Mouse (Mus musculus) CH12.LX (cell line): ENCODE measurements around the gene Serpina12. TPM values are rescaled to one million over a fixed set of nuclear protein-coding genes. Genes with fewer than 3 reads are reported as not detected.

ENCODE experiments used
- DNase-seq: peaks from one replicate; pipeline ENCODE4 v3.0.0-alpha.2; 2013; ENCODE audit errors: extremely low read depth
- H3K27ac ChIP-seq: 2 replicates; pipeline ENCODE4 v1.5.1; 2012; ENCODE audit warnings: low read depth, mild to moderate bottlenecking, control low read depth, moderate library complexity; ENCODE audit not compliant: insufficient read depth
- H3K27me3 ChIP-seq: replicated peaks from 2 replicates; pipeline ENCODE3; 2012; ENCODE audit warnings: inconsistent platforms
- H3K36me3 ChIP-seq, 2 experiments: replicated peaks in 1 of 2; 2 replicates each; pipeline versions ENCODE3 to v1.6.1; 2012; ENCODE audit warnings: inconsistent platforms in 1 of 2, low read length in 1 of 2, mild to moderate bottlenecking in 1 of 2, mixed read lengths in 1 of 2, moderate library complexity in 1 of 2; ENCODE audit not compliant: control insufficient read depth in 1 of 2, insufficient read depth in 1 of 2
- H3K4me1 ChIP-seq, 2 experiments: 2 replicates each; pipeline ENCODE4 v1.6.1; 2012; ENCODE audit warnings: inconsistent platforms in 1 of 2, moderate library complexity in 1 of 2; ENCODE audit not compliant: insufficient read depth in 2 of 2, control insufficient read depth in 1 of 2
- H3K4me2 ChIP-seq: 2 replicates; pipeline ENCODE4 v1.6.1; 2012; ENCODE audit warnings: low read depth, mild to moderate bottlenecking, control low read depth; ENCODE audit not compliant: poor library complexity, insufficient read depth, severe bottlenecking
- H3K4me3 ChIP-seq, 3 experiments: fragments of 150-350 bp in 1 of 3; sonication (generic) in 1 of 3; replicated peaks in 1 of 3; 2 replicates each; pipeline versions ENCODE3 to v1.5.1; 2011 to 2012; ENCODE audit warnings: low read depth in 2 of 3, low read length in 2 of 3, mild to moderate bottlenecking in 2 of 3, moderate library complexity in 2 of 3, control low read depth in 1 of 3, improper control_type of control experiment in 1 of 3, inconsistent platforms in 1 of 3, mixed read lengths in 1 of 3; ENCODE audit not compliant: poor library complexity in 1 of 3
- H3K79me2 ChIP-seq: replicated peaks from 2 replicates; pipeline ENCODE4 v1.6.1; 2012; ENCODE audit warnings: mild to moderate bottlenecking, moderate library complexity; ENCODE audit not compliant: control insufficient read depth, poor library complexity, insufficient read depth, severe bottlenecking; ENCODE audit errors: extremely low read depth
- H3K9ac ChIP-seq: 2 replicates; pipeline ENCODE4 v1.6.1; 2012; ENCODE audit warnings: low read depth, mild to moderate bottlenecking, control low read depth, moderate library complexity; ENCODE audit not compliant: insufficient read depth
- H3K9me3 ChIP-seq: replicated peaks from 2 replicates; pipeline ENCODE3; 2012; ENCODE audit warnings: low read length, inconsistent platforms, mixed read lengths
- BHLHE40 ChIP-seq: IDR thresholded peaks from 2 replicates; pipeline ENCODE4 v1.6.1; 2011; ENCODE audit warnings: mild to moderate bottlenecking, low read depth, low read length, improper control_type of control experiment
- CTCF ChIP-seq, 2 experiments: IDR thresholded peaks in 1 of 2; conservative IDR thresholded peaks in 1 of 2; 2 replicates each; pipeline ENCODE4 v1.5.1; 2011 to 2012; ENCODE audit warnings: low read depth in 2 of 2, low read length in 2 of 2, improper control_type of control experiment in 1 of 2, inconsistent platforms in 1 of 2, mild to moderate bottlenecking in 1 of 2, moderate library complexity in 1 of 2
- EP300 ChIP-seq: IDR thresholded peaks from 2 replicates; pipeline ENCODE4 v1.6.1; 2011; ENCODE audit warnings: low read length, improper control_type of control experiment
- IRF4 ChIP-seq: IDR thresholded peaks from 2 replicates; pipeline ENCODE4 v1.6.1; 2014; ENCODE audit warnings: low read depth, mild to moderate bottlenecking, inconsistent platforms, low read length, improper control_type of control experiment
- KAT2A ChIP-seq: IDR thresholded peaks from 2 replicates; pipeline ENCODE4 v1.6.1; 2012; ENCODE audit warnings: low read length, improper control_type of control experiment, inconsistent platforms; ENCODE audit not compliant: insufficient replicate concordance
- MXI1 ChIP-seq: IDR thresholded peaks from 2 replicates; pipeline ENCODE4 v1.6.1; 2011; ENCODE audit warnings: mild to moderate bottlenecking, low read depth, low read length, improper control_type of control experiment
- MYC ChIP-seq: IDR thresholded peaks from 2 replicates; pipeline ENCODE4 v1.6.1; 2011; ENCODE audit warnings: low read depth, mild to moderate bottlenecking, improper control_type of control experiment, low read length
- NRF1 ChIP-seq: IDR thresholded peaks from 2 replicates; pipeline ENCODE4 v1.6.1; 2014; ENCODE audit warnings: low read depth, mild to moderate bottlenecking, inconsistent platforms, low read length, improper control_type of control experiment, moderate library complexity
- POLR2A ChIP-seq: IDR thresholded peaks from 2 replicates; pipeline ENCODE4 v1.6.1; 2011; ENCODE audit warnings: low read depth, mild to moderate bottlenecking, improper control_type of control experiment, low read length
- POLR2AphosphoS2 ChIP-seq: IDR thresholded peaks from 2 replicates; pipeline ENCODE4 v1.6.1; 2011; ENCODE audit warnings: low read depth, low read length, improper control_type of control experiment
- RAD21 ChIP-seq: IDR thresholded peaks from 2 replicates; pipeline ENCODE4 v1.6.1; 2011; ENCODE audit warnings: low read depth, mild to moderate bottlenecking, low read length, improper control_type of control experiment, moderate library complexity
- SIN3A ChIP-seq: IDR thresholded peaks from 2 replicates; pipeline ENCODE4 v1.6.1; 2012; ENCODE audit warnings: low read length, improper control_type of control experiment, inconsistent platforms
- SMC3 ChIP-seq: IDR thresholded peaks from 2 replicates; pipeline ENCODE4 v1.6.1; 2011; ENCODE audit warnings: low read depth, low read length, improper control_type of control experiment
- ZC3H11A ChIP-seq: IDR thresholded peaks from 2 replicates; pipeline ENCODE4 v1.6.1; 2012; ENCODE audit warnings: low read depth, mild to moderate bottlenecking, inconsistent platforms, low read length, improper control_type of control experiment
- ZKSCAN1 ChIP-seq: IDR thresholded peaks from 2 replicates; pipeline ENCODE4 v1.6.1; 2012; ENCODE audit warnings: low read depth, inconsistent platforms, low read length, improper control_type of control experiment, borderline replicate concordance
- ZMIZ1 ChIP-seq: IDR thresholded peaks from 2 replicates; pipeline ENCODE4 v1.6.1; 2012; ENCODE audit warnings: low read depth, mild to moderate bottlenecking, inconsistent platforms, low read length, improper control_type of control experiment
- ZNF384 ChIP-seq: IDR thresholded peaks from 2 replicates; pipeline ENCODE4 v1.6.1; 2012; ENCODE audit warnings: low read depth, low read length, improper control_type of control experiment, inconsistent platforms
- dilution Hi-C: fragments of 300-500 bp; cut with MboI; formaldehyde crosslinking; loops from 2 replicates; pipeline ENCODE4 v1.14.3; 2020; ENCODE audit warnings: low sequenced_read_pairs; ENCODE audit not compliant: extremely low pct_unique_long_range_greater_than_20kb, extremely low pct_ligation_motif_present
- in situ Hi-C: fragments of 300-500 bp; cut with MboI; formaldehyde crosslinking; loops from 3 replicates; pipeline ENCODE4 v1.14.3; 2019; ENCODE audit warnings: low sequenced_read_pairs, low pct_ligation_motif_present, low pct_unique_long_range_greater_than_20kb, mixed read lengths
- polyA plus RNA-seq: library from polyadenylated mRNA; unstranded; fragments of >175 nt; gene quantifications from 2 replicates; pipeline ENCODE4 v1.2.1, GENCODE M21; 2012; ENCODE audit warnings: low read depth; ENCODE audit not compliant: insufficient read length
- total RNA-seq, 2 experiments: library from RNA; depleted of rRNA; stranded (reverse); fragments of 300-350 nt in 1 of 2; fragments of >200 nt in 1 of 2; gene quantifications; 2 replicates each; pipeline ENCODE4 v1.2.3; 2012 to 2014

The Serpina12 gene
- total and polyA plus RNA-seq, 3 experiments, result 0.09 TPM; not detected in 2

GRCm38 (mm10) chr12:103984935-103985334 lies 59.3 kb downstream of the Serpina12 start:
- Histone ChIP-seq H3K9ac (no peak overlapping the region), H3K4me1 (peaks cover 3 to 14% of the 10 kb centered on the region in 2 experiments; a peak in 2 of 4 replicates), H3K79me2 (no peaks in the 10 kb centered on the region)
- peak; percentile 42 for DNase-seq
- TF ChIP-seq CTCF (conservative IDR thresholded peaks at IDR 0.05 in 1 of 2, IDR thresholded peaks at IDR 0.05 in 1 of 2; ENCODE audit: low read depth in 2 of 2, low read length in 2 of 2) (peak; percentile 63 to 73), NRF1 (no peak), MXI1 (no peak), IRF4 (no peak), POLR2A (no peak), RAD21 (peak; percentile 70), SMC3 (peak; percentile 53), EP300 (no peak)
- TF ChIP-seq, all 38 proteins: peak for 3
- dilution Hi-C loops, result no loop called here
- in situ Hi-C loops, result loop anchor here (10.0 kb wide), 1 partner anchor 440 kb away; no protein-coding TSS in a partner anchor
- Histone ChIP-seq H3K27ac (no peak overlapping the region), H3K4me3 (no peak overlapping the region), H3K36me3 (no peaks in the 10 kb centered on the region), H3K4me2 (no peak overlapping the region), H3K27me3 (peaks cover 67% of the 10 kb centered on the region), H3K9me3 (no peaks in the 10 kb centered on the region)

GRCm38 (mm10) chr12:103981646-103982360 lies 62.4 kb downstream of the Serpina12 start:
- H3K4me3 ChIP-seq, result no peak overlapping the region
- H3K36me3 ChIP-seq, result no peaks in the 10 kb centered on the region
- no peak overlapping the region for H3K9ac ChIP-seq
- no peak for DNase-seq
- H3K4me2 ChIP-seq, result no peak overlapping the region
- no peaks in the 10 kb centered on the region for H3K9me3 ChIP-seq
- dilution Hi-C loops (no loop called here), in situ Hi-C loops (loop anchor here (10.0 kb wide), 1 partner anchor 443 kb away; no protein-coding TSS in a partner anchor)
- TF ChIP-seq BHLHE40 (no peak), ZC3H11A (no peak), ZKSCAN1 (no peak), ZMIZ1 (no peak), POLR2AphosphoS2 (no peak), POLR2A (no peak), SMC3 (no peak), SIN3A (no peak), ZNF384 (no peak), KAT2A (no peak), MYC (no peak)
- H3K27ac ChIP-seq, result no peak overlapping the region
- peaks cover 3 to 14% of the 10 kb centered on the region in 2 experiments; a peak in 2 of 4 replicates for H3K4me1 ChIP-seq
- H3K27me3 ChIP-seq, result peaks cover 64% of the 10 kb centered on the region
- H3K79me2 ChIP-seq, result no peaks in the 10 kb centered on the region

Other genes with a start within 250 kb of the Serpina12 start
- 0.08 TPM in 1 of 2 replicates, not detected in the other for gene Serpina1b, start 214.1 kb downstream of the Serpina12 start, total RNA-seq (2012; rRNA removed)
- gene Serpina1b, start 214.1 kb downstream of the Serpina12 start, total RNA-seq (2014; rRNA removed), result not detected in 2 replicates
- not detected in 2 replicates for gene Serpina1b, start 214.1 kb downstream of the Serpina12 start, polyA plus RNA-seq
- not detected in 2 replicates for gene Serpina1a, start 180.9 kb downstream of the Serpina12 start, total RNA-seq (2012; rRNA removed)
- gene Serpina1a, start 180.9 kb downstream of the Serpina12 start, total RNA-seq (2014; rRNA removed), result not detected in 2 replicates
- not detected in 2 replicates for gene Serpina1a, start 180.9 kb downstream of the Serpina12 start, polyA plus RNA-seq
- not detected in 2 replicates for gene Serpina1c, start 139.6 kb downstream of the Serpina12 start, total RNA-seq (2012; rRNA removed)
- not detected in 2 replicates for gene Serpina1c, start 139.6 kb downstream of the Serpina12 start, total RNA-seq (2014; rRNA removed)
- gene Serpina1c, start 139.6 kb downstream of the Serpina12 start, polyA plus RNA-seq, result not detected in 2 replicates
- not detected in 2 replicates for gene Serpina1e, start 85.5 kb downstream of the Serpina12 start, total RNA-seq (2012; rRNA removed)
- not detected in 2 replicates for gene Serpina1e, start 85.5 kb downstream of the Serpina12 start, total RNA-seq (2014; rRNA removed)
- not detected in 2 replicates for gene Serpina1e, start 85.5 kb downstream of the Serpina12 start, polyA plus RNA-seq
- gene Serpina11, start 54.5 kb downstream of the Serpina12 start, total RNA-seq (2012; rRNA removed), result 0.34 TPM in 2 replicates
- gene Serpina11, start 54.5 kb downstream of the Serpina12 start, total RNA-seq (2014; rRNA removed), result 0.43 and 0.50 TPM in 2 replicates
- 0.27 and 0.45 TPM in 2 replicates for gene Serpina11, start 54.5 kb downstream of the Serpina12 start, polyA plus RNA-seq
- 0.08 and 0.13 TPM in 2 replicates for gene Serpina9, start 30.7 kb downstream of the Serpina12 start, total RNA-seq (2012; rRNA removed)
- 0.36 and 0.42 TPM in 2 replicates for gene Serpina9, start 30.7 kb downstream of the Serpina12 start, total RNA-seq (2014; rRNA removed)
- 0.23 TPM in 1 of 2 replicates, not detected in the other for gene Serpina9, start 30.7 kb downstream of the Serpina12 start, polyA plus RNA-seq
- not detected in 2 replicates for gene Serpina5, start 56.7 kb upstream of the Serpina12 start, total RNA-seq (2012; rRNA removed)
- not detected in 2 replicates for gene Serpina5, start 56.7 kb upstream of the Serpina12 start, total RNA-seq (2014; rRNA removed)
- not detected in 2 replicates for gene Serpina5, start 56.7 kb upstream of the Serpina12 start, polyA plus RNA-seq
- not detected in 2 replicates for gene Serpina3a, start 68.3 kb upstream of the Serpina12 start, total RNA-seq (2012; rRNA removed)
- gene Serpina3a, start 68.3 kb upstream of the Serpina12 start, total RNA-seq (2014; rRNA removed), result not detected in 2 replicates
- gene Serpina3a, start 68.3 kb upstream of the Serpina12 start, polyA plus RNA-seq, result not detected in 2 replicates
- gene Serpina3b, start 83.6 kb upstream of the Serpina12 start, total RNA-seq (2012; rRNA removed), result not detected in 2 replicates
- gene Serpina3b, start 83.6 kb upstream of the Serpina12 start, total RNA-seq (2014; rRNA removed), result not detected in 2 replicates
- not detected in 2 replicates for gene Serpina3b, start 83.6 kb upstream of the Serpina12 start, polyA plus RNA-seq
- gene Serpina3c, start 109.4 kb upstream of the Serpina12 start, total RNA-seq (2012; rRNA removed), result not detected in 2 replicates
- not detected in 2 replicates for gene Serpina3c, start 109.4 kb upstream of the Serpina12 start, total RNA-seq (2014; rRNA removed)
- gene Serpina3c, start 109.4 kb upstream of the Serpina12 start, polyA plus RNA-seq, result not detected in 2 replicates
- 0.08 TPM in 1 of 2 replicates, not detected in the other for gene Serpina3f, start 170.1 kb upstream of the Serpina12 start, total RNA-seq (2012; rRNA removed)
- 0.35 TPM in 1 of 2 replicates, not detected in the other for gene Serpina3f, start 170.1 kb upstream of the Serpina12 start, total RNA-seq (2014; rRNA removed)
- gene Serpina3f, start 170.1 kb upstream of the Serpina12 start, polyA plus RNA-seq, result 0.22 and 0.51 TPM in 2 replicates
- 0.88 and 1.4 TPM in 2 replicates for gene Serpina3g, start 191.8 kb upstream of the Serpina12 start, total RNA-seq (2012; rRNA removed)
- 12.9 and 13.9 TPM in 2 replicates for gene Serpina3g, start 191.8 kb upstream of the Serpina12 start, total RNA-seq (2014; rRNA removed)
- 9.3 and 11.7 TPM in 2 replicates for gene Serpina3g, start 191.8 kb upstream of the Serpina12 start, polyA plus RNA-seq
- gene Serpina3i, start 218.7 kb upstream of the Serpina12 start, total RNA-seq (2012; rRNA removed), result not detected in 2 replicates
- not detected in 2 replicates for gene Serpina3i, start 218.7 kb upstream of the Serpina12 start, total RNA-seq (2014; rRNA removed)
- gene Serpina3i, start 218.7 kb upstream of the Serpina12 start, polyA plus RNA-seq, result not detected in 2 replicates